Mouse (Mus musculus): Measurements from ENCODE around the gene BC024978.
"Not testable (repeated sequence)": the region's sequence is repeated elsewhere in the genome, so short reads cannot be mapped to it uniquely, and the experiment has no call there.

The BC024978 gene

GRCm38 (mm10) chr7:27224877-27225575 is 29.4 kb downstream of the BC024978 start:
- DNase-seq (ENCODE audit: low spot score), result no peak

- no peak for DNase-seq (ENCODE audit: low spot score)
Observed at GRCm38 (mm10) chr7:27227276-27227675, 31.7 kb downstream of the BC024978 start.

- DNase-seq (ENCODE audit: low spot score), result no peak
Observed at GRCm38 (mm10) chr7:27227676-27228075, 32.1 kb downstream of the BC024978 start.

GRCm38 (mm10) chr7:27228281-27228821 is 32.8 kb downstream of the BC024978 start, which contains the start of gene Itpkc:
Gene Itpkc, minus strand, starts transcription at chr7:27228661.
- DNase-seq (ENCODE audit: low spot score), result peak; percentile 92

GRCm38 (mm10) chr7:27228865-27229264 is 33.3 kb downstream of the BC024978 start:
- peak; percentile 37 for DNase-seq (ENCODE audit: low spot score)

GRCm38 (mm10) chr7:27230781-27231180 is 35.2 kb downstream of the BC024978 start:
- no peak for DNase-seq (ENCODE audit: low spot score)

GRCm38 (mm10) chr7:27231693-27232331 is 36.2 kb downstream of the BC024978 start:
- DNase-seq (ENCODE audit: low spot score), result no peak

- DNase-seq (ENCODE audit: low spot score), result peak; percentile 96
Observed at GRCm38 (mm10) chr7:27232781-27233281, 37.2 kb downstream of the BC024978 start, which contains the start of gene Coq8b. Gene Coq8b, plus strand, starts transcription at chr7:27233023.

GRCm38 (mm10) chr7:27233300-27233699 is 37.7 kb downstream of the BC024978 start:
- no peak for DNase-seq (ENCODE audit: low spot score)

GRCm38 (mm10) chr7:27235726-27236125 is 40.1 kb downstream of the BC024978 start:
- DNase-seq (ENCODE audit: low spot score), result no peak

GRCm38 (mm10) chr7:27237527-27237926 is 41.9 kb downstream of the BC024978 start:
- DNase-seq (ENCODE audit: low spot score), result no peak

- DNase-seq (ENCODE audit: low spot score), result no peak
Observed at GRCm38 (mm10) chr7:27238568-27238967, 43.0 kb downstream of the BC024978 start.

- DNase-seq (ENCODE audit: low spot score), result no peak
Observed at GRCm38 (mm10) chr7:27243211-27243610, 47.6 kb downstream of the BC024978 start.

- DNase-seq (ENCODE audit: low spot score), result not testable (repeated sequence)
Observed at GRCm38 (mm10) chr7:27244088-27244487, 48.5 kb downstream of the BC024978 start.

GRCm38 (mm10) chr7:27249146-27249545 is 53.6 kb downstream of the BC024978 start:
- DNase-seq (ENCODE audit: low spot score), result peak; percentile 59

- no peak for DNase-seq (ENCODE audit: low spot score)
Observed at GRCm38 (mm10) chr7:27249928-27250327, 54.3 kb downstream of the BC024978 start.

- DNase-seq (ENCODE audit: low spot score), result no peak
Observed at GRCm38 (mm10) chr7:27251946-27252345, 56.4 kb downstream of the BC024978 start.

- peak; percentile 61 for DNase-seq (ENCODE audit: low spot score)
Observed at GRCm38 (mm10) chr7:27255721-27256120, 60.1 kb downstream of the BC024978 start.

- DNase-seq (ENCODE audit: low spot score), result peak; percentile 79
Observed at GRCm38 (mm10) chr7:27257046-27257851, 61.7 kb downstream of the BC024978 start.

GRCm38 (mm10) chr7:27257852-27258204 is 62.2 kb downstream of the BC024978 start:
- DNase-seq (ENCODE audit: low spot score), result peak; percentile 59

- peak; percentile 99 for DNase-seq (ENCODE audit: low spot score)
Observed at GRCm38 (mm10) chr7:27258205-27258899, 62.8 kb downstream of the BC024978 start, which contains the start of gene Numbl. Gene Numbl, plus strand, starts transcription at chr7:27258433.
